Mouse (Mus musculus) small intestine, adult 2 months (tissue): Measurements from ENCODE around the gene Scarb1.

Source experiments
- CTCF ChIP-seq: fragments of 200-500 bp; IDR thresholded peaks from 2 replicates; pipeline ENCODE4 v1.5.1; 2012; ENCODE audit warnings: low read depth, mild to moderate bottlenecking, control low read depth, inconsistent platforms, low read length, moderate library complexity, mixed read lengths; ENCODE audit not compliant: insufficient replicate concordance, insufficient read length; ENCODE audit errors: extremely low read depth
- POLR2A ChIP-seq: fragments of 200-500 bp; IDR thresholded peaks from 2 replicates; pipeline ENCODE4 v1.6.1; 2012; ENCODE audit warnings: low read depth, mild to moderate bottlenecking, control low read depth, inconsistent platforms, low read length, moderate library complexity

DNA sequence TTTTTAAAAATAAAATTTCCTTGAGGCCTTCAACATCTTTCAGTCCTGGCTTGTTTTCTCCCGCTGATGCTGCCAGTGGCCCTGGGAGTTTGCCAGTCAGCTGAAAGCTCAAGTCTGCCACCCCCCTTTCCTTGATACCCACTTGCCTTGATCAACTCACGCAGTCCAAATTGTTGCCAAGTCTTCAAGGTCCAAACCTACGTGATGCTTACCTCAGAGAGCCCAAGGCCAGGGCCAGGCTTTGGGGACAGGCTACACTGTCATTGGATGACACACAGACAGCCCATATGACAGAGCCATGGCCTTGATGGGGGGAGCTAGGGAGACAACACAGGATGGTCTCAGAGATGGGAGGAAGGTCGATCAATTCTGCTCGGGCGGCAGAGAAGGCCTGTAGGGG, 3.4 kb upstream of the Scarb1 start:
- TF ChIP-seq CTCF (no peak), POLR2A (no peak)
